Mouse (Mus musculus): Measurements from ENCODE around the gene Apbb1. TPM values are rescaled to one million over a fixed set of nuclear protein-coding genes. Genes with fewer than 3 reads are reported as not detected.
A peak's percentile ranks its signal among the peaks of the same experiment; 100 is the strongest.

Gene Apbb1
- total RNA-seq (2021), result 1 to 10 TPM; 6.5 to 9.1 TPM
- long read RNA-seq, experiment 1, partial matches to known transcripts, result 1 of 11 reads
- long read RNA-seq, experiment 1, other reads (novel, unspliced or antisense), result 5 of 11 reads
- long read RNA-seq, experiment 2, transcript Apbb1-214 (14 exons, 2,878 nt), result major isoform, 10 of 16 reads
- long read RNA-seq, experiment 2, partial matches to known transcripts, result 2 of 16 reads
- long read RNA-seq, experiment 2, other reads (novel, unspliced or antisense), result 1 of 16 reads

DNA sequence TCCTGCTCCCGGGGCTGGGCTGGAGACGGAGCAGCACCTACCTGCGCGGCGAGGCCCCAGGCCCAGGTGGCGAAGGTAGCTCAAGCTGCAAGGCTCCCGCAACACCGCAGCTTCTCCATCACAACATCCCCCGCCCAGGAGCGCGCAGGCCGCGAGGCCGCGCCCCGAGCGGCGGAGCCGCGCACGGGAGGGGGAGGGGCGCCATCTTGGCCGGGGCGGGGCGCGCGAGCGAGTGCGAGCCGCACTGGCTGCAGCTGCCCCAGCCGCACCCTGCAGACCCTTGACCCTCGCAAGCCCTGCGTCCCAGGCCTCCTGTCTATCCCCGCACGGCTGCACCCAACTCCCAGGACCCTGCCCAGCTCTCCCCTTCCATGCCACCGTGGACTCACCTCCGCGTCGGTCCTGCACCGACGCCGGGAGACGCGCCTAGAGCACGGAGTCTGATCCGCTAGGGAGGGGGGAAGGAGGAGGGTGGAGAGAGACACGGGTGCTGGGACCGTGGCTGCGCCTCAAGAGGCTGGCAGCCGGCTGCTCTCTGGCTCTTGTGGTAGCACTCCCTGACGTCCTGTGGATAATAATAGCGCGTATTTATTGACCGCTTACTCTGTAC lies at the start of gene Apbb1:
TSS of gene Apbb1 (minus strand) at position 560 of the 610 bp plus-strand sequence.
- DNase-seq, result peak; percentile 78

DNA sequence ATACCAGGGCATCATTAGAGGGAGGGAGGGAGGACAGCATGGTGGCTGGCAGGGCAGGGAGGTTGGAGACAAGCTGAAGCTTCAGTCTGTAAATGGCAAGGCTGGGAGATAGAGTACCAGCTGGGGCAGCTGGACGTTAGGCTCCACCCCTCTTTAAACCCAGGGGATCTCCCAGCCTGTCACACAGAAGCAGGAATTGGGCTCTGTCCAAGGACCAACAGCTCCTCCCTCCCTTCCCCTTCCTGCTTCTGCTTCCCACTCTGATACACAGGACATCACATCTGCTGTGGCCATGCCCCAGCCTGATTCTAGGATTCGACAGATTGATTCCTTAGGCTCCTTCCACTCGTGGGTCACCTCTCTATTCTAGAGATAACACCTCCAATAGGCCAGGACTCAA lies 47.2 kb upstream of the Apbb1 start:
- peak; percentile 76 for DNase-seq

DNA sequence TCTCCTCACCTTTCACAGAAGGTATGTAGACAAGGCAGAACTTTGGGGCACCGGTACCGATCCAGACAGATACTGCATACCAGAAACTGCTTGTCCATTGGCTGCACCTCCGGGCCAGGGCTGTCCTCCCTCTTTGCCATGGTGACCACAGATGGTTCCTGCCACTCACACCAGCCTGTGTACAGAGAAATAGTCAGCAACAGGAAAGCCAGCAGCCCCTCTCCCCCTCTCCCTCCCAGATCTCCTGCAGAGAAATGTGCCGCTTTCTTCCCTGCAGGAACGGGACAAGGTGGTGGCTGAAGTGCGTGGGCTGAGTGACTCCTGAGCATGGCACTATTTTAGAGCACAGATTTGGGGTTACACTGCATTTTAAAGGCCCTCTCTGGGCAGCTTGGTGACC lies 43.9 kb upstream of the Apbb1 start:
- DNase-seq, result no peak

DNA sequence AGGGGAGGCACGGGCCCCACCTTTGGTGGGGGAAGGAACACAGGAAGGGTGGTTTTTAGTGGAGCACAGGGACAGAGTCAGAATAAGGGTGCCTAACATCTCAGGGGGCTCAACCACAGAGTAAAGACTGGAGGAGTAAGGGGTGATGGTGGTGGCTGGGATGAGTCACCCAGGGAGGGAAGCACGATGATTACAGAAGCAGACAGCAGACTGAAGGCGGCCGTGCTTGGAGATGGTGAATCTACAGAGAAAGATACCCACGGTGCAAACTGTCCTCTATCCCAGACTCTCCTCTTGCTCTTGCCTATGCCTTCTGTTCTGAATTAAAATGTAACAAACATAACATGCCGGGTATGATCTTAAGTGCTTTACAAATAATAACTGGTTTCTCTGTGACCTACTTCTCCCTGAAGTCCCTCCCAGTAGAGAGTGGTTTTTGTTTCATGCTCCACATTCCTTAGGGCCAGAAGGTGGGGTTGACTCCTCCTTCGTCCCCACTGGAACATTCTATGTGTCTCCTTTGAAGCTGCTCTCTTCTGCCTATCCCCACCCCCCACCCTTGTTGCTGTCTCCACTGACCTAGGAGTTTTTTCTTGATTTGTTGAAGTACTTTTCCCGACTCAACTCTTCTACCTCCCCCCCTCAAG lies 40.3 kb upstream of the Apbb1 start:
- no peak for DNase-seq

DNA sequence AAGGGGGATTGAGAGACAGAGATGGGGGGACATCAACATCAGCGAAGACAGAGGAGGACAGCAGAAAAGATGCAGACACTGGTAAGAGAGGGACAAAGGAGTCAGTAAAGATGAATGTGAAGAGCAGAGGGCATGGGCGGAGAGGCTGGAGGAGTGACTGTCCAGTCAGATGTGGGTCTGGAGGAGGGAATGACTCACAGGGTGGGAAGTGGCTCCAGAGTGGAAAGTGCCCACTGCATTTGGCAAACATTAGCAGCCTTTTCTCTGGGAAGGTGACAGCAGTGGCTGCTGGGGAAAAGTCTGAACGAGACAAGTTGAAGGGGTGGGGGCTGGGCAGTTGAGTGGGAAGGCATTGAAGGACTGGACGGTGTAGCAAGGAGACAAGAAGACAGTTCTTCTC lies 39.6 kb upstream of the Apbb1 start:
- DNase-seq, result no peak

DNA sequence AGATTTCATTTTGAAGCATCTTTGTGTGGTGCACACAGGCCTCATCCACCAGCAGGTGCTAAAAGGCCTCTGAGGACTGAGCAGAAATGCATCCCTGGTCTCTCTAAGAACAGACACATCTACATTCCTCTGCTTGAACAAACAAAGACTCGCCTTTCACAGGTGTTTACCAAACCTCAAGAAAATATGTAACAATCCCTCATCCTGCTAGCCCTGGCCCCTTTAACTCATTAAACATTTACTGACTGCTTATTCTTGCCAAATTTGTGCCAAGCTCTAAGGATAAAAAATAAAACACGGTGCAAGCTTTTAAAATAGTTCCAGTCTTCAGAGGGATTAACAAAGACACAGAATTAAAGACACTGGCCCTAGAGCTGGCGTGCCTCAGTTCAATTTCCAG lies 38.2 kb upstream of the Apbb1 start:
- DNase-seq, result no peak

DNA sequence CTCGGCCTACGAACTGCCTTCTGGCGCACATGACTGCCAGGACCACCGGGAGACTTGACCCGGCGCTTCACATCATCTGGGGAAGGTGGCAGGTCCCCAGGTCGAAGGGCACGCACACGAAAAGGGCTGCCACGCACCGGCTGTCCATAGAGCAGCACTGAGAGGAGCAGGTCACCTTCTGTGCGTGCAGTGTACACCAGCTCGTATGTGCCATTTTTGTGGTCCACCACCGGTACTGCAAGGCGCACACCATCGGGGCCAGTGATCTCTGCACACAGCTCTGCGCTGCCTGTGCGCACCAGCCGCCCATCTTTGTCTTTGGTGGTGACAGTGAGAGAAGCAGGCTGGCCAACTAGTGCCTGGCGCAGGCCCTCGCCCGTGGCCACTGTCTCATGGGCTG lies 36.4 kb upstream of the Apbb1 start:
- no peak for DNase-seq

DNA sequence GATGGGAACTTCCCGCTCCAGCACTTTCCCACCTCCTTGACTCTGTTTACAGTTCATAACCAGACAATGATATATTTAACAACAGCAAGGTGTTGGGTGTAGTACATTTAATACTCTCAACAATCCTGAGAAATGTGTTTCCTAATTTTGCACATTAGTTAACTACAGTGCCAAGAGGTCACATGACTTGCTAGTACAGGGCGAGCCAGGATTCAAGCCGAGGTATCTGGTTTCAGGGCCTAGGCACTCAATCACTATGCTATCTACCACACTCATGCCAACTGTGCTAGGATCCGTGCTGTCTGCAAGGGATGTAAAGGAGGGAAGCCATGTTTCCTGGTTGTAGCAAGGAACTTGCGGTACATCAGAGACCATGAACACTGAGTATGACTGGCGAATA lies 35.1 kb upstream of the Apbb1 start:
- no peak for DNase-seq

DNA sequence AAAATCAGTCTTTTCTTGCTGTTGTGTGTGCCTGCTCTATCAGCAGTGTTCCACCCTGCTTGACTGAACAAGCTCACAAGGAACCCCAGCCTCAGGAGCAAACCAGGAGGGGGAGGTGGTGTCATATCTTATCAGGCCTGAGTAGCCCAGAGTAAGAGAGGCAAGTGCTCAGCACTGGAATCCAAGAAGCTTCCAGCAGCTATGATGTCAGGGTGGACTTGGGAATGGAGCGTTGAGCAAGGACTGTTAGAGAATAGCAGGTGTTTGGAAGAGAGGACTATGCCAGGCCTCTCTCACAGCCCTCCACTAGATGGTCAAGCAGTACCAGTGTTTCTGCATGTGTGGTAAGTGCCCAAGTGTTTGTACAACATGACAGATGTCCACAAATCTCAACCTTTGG lies 34.3 kb upstream of the Apbb1 start:
- DNase-seq, result no peak

DNA sequence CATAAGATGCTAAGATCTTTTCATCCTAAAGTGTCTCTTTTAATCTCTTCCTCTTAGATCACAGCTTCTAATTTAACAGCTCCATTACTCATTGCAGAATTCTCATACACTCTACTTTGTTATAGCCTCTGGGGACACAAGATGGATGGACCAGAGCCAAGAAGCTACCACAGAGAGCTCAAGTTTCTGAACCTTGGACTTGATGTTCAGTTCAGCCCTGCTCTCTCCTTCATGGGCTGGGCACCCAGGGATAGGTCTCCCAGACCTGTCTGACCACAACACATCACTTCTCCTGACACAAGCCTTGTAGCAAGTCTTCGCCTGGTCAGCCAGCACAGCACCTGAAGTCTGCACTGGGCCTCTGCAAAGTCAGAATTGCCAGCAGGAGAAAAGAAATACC lies 32.9 kb upstream of the Apbb1 start:
- DNase-seq, result no peak

DNA sequence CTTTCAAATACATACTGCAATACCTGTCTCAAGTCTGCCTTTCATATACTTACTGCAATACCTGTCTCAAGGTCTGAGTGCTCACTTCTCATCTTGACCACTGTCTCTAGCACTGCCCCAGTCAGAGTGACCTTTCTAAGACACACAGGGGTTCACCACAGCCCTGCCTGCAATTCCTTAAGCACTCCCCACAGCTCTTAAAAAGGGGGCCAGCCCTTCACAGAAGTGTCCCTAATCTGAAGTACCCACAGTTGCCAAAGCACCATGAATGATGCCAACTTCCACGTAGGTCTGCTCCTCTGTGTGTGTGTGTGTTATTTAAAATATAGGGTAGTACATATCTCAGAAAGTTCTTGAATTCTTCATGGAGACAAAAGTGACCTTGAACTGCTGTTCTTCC lies 30.3 kb upstream of the Apbb1 start:
- DNase-seq, result no peak

DNA sequence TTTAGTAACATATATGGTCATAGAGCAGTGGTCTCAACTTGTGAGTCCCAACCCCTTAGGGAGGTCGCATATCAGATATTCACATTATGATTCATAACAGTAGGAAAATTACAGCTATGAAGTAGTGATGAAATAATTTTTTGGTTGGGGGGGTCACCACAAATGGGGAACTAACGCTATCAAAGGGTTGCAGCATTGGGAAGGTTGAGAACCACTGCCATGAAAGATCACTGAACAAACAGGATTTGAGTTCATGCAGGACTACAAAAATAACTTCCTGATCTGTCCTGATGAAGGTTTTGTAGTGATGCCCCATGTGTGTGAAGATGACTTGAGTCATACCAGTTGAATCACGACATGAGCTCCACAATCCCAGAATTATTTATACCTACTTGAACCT lies 27.0 kb upstream of the Apbb1 start:
- DNase-seq, result no peak

DNA sequence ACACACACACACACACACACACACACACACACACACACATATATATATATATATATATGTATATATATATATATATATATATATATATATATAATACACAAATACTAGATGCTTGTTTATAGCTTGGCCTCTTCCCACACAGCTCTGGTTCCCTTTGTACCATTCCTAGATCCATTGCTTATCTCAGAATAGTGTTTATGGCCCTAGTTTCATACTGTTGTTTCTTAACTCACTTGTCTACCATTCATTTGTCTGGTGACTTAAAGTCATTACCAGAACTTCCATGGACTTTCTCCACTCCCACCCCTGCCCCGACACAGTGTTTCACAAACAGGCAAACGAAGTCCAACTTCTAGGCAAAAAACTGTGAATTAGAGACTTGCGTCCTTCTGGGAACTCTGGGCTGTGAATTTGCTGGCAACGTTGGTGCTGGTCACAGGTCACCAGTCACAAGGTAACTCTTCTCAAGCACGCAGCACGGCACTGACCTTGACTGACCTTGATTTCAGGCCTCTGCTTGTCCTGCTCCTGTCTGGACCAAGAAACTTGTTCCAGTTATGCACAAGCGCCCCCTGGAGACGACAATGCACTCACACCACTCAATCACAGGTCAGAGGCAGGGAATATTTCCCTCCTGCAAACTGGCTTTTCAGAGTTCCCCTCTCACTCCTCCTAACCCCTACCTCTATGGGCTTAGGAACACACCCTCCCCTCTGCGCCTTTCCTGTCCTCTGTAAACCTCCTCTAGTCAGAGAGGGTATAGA lies 21.6 kb upstream of the Apbb1 start:
- DNase-seq, result peak; percentile 36

DNA sequence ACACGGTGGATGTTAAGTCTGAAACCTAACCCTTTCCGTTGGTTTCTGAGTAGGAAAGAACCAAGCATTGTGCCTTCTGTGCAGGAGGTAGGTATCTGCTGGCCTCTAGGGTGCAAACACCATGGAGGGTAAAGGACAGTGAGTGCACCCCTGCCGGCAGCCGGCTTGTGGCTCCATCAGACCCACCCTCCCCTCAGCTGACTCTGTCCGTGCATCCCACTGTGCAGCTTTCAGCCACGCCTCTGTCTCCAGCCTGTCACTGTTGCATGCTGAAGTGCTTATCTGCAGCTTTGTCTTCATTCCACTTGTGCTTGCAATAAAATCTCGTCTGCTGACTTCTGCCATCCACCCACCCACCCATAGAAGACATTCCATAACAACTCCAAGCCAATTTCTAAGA lies 8.6 kb upstream of the Apbb1 start:
- DNase-seq, result no peak

DNA sequence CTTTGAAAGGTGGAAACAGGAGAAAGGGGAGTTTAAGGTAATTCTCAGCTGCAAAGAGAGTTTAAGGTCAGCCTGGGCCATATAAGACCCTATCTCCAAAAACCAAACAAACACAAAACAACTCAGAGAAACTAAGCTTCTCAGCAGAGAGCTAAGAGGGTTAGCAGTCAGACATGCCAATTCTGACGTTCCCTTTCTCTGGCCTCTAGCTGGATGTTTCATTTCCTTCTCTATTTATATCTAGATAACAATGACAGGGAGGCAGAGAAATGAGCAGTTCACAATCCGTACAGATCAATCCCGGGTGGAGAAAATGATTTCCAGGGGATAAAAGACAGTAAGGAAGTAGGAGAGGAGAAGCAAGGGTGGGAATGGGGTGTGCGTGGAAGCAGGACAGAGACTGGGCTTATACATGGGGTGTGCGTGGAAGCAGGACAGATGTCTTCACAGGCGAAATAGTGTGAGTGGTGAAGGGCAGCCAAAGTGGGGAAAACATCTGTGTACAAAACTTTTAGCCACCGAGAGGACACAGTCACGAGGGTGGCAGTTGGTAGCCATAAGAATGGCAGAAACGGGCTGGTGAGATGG lies 7.0 kb upstream of the Apbb1 start:
- no peak for DNase-seq

DNA sequence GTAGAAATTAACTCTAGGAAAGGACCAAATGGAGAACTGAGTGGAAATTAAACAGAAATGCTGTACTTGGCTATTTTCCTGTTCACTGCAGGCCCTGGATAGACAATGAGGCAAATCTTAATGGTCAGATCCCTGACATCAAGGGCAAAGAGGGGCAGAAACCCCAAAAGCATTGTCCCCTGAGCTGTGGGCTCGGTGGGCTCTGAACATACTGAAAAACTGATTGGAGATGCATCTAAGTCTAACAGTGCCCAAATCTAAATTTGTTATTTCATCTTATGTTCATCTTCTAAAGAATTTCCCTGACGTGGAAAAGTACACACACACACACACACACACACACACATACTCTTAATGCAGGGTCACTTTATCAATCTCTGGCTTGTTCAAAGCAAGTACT lies 506 bp upstream of the Apbb1 start:
- DNase-seq, result no peak

DNA sequence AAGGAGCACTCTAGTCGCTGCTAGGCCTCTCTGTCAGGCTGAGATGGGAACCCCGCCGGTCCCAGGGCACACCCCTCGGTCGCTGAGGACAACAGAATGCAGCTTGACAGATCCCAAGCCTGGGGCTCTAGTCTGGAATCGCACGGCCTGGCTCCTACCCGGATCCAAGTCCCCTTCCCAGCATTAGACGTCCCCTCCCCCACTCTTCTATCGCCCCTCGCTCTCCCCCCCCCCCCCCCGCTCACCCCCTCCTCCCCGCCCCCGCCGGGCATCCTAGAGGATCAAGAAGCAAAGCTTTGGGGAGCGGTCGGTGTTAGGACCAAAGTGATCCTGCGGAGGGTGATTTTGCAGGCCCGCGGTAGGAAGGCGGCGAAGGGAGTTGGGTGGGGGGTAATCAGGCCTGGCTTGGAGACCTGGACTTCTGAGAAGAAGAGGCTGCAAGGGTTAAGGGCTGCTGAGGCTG lies 795 bp downstream of the Apbb1 start:
- no peak for DNase-seq

DNA sequence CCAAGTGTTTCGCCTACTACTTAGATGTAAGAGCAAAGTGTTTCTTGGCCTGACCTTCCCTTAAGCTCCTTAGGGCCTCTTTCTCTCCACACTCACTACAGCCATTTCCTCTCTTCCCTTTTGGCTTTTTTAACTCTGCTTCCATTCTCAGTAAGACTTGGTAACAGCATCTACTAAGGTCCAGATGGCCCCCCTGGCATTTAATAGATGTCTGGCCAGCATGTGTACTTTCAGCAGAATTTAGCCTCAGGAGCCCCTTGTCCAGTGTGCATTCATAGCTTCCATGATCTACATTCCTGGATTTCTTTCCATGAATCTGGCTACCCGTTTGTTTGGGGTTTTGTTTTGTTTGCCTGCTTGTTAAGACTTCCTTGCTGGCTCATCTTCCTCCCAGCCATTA lies 3.0 kb downstream of the Apbb1 start:
- no peak for DNase-seq

DNA sequence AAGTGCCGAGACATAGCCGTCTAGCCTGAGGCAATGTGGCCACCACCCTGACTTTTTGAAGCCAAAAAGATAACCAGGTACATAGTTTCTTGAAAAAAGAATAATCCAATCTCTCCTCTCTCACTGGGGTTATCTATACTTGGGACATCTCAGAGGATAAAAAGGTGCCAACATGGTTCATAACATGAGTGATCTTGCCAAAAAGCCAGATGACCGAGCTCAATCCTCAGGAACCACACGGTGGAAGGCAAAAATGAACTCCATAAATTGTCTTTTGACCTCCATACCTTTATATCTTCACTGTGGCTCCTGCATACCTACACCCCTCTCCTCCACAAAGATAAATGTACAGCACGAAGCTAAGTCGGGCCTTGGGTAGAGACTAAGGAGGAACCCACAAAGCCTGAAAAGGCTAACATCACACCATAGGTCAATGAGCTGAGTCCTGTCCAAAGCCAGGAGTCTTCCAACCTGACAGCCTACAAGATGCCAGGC lies 4.0 kb downstream of the Apbb1 start:
- DNase-seq, result no peak

DNA sequence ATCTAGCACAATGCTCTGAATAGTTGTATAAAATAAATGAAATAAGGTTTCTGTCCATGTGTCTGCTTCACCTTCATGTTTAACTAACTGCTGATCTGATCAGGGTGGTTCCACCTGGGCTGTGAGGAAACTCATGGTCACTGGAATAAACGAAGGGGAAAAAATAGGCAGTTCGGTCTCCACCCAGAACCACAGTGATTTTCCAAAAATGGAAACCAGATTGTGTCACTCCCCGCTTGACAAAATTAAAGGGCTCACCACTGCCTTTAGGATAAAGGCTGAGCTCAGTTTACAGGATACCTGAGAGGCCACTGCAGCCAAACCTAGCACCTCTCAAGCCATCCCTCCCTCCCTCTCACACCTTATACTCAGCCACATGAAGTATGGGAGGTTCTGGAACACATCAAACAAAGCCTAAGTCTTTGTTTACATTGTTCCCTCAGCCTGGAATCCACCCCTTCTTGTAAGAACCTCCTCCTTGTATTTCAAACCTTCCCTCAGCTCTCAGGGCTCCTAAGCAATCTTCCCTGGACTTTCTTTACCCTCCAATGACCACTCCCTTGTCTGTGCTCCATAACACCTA lies 5.2 kb downstream of the Apbb1 start:
- no peak for DNase-seq

DNA sequence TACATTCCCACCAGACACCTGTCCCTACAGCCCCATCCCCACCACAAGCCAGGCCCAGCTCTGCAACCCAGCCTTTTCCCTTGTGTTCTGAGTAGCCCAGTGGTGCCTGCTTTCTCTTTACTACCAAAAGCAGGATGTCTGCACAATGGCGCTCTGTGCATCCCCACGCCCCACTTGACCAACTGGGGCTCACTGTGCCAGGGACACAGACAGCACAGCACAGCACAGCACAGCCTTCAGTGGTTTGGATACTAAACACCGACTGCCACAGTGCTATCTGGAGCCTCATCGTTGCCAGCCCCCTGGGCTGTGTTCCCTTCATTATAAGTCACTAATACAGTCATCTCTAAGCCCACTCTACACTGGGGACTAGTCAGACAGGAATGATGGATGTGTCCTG lies 6.9 kb downstream of the Apbb1 start:
- no peak for DNase-seq

DNA sequence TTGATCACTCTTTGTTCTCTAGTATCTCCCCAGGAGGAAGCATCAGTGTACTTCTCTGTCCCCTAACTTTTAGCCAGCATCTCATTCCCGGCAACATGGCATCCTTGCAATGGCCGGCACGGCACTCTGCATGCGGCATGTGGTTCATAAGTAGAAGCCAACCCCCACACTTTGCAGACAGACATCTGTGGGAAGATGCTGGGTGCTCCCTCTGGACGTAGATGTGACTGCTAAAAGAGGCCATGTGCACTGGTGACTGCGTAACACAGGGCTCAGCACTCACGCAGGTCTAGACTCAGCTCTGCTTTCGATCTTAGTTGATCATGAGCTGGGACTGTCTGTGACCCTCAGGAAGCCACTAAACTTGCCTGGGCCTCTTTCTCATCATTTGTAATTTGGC lies 8.5 kb downstream of the Apbb1 start:
- DNase-seq, result no peak

Measured in gastrocnemius, postnatal 25 days (tissue).